Mouse (Mus musculus) limb, embryonic 13.5 days (tissue): ENCODE results near the gene Olfr666. TPM values are rescaled to one million over a fixed set of nuclear protein-coding genes. Genes with fewer than 3 reads are reported as not detected.

Source experiments
- polyA plus RNA-seq: library from polyadenylated mRNA; unstranded; fragments of >200 nt; fragmentation: Nextera tagmentation; extraction: Ambion mirVana; gene quantifications from 2 replicates; pipeline ENCODE4 v1.2.1, GENCODE M21; 2015

Olfr666 gene
- polyA plus RNA-seq, 1 experiment from 2014 or later = not detected

Other genes starting within 250 kb of the Olfr666 start
- not detected in 2 replicates for gene Olfr658, start 248.6 kb downstream of the Olfr666 start, polyA plus RNA-seq
- gene Olfr659, start 229.2 kb downstream of the Olfr666 start, polyA plus RNA-seq = not detected in 2 replicates
- not detected in 2 replicates for gene Olfr661, start 209.5 kb downstream of the Olfr666 start, polyA plus RNA-seq
- not detected in 2 replicates for gene Usp17le, start 118.5 kb downstream of the Olfr666 start, polyA plus RNA-seq
- not detected in 2 replicates for gene Usp17lb, start 53.3 kb downstream of the Olfr666 start, polyA plus RNA-seq
- not detected in 2 replicates for gene Usp17la, start 38.9 kb downstream of the Olfr666 start, polyA plus RNA-seq
- not detected in 2 replicates for gene Olfr665, start 17.9 kb downstream of the Olfr666 start, polyA plus RNA-seq
- not detected in 2 replicates for gene Olfr667, start 25.5 kb upstream of the Olfr666 start, polyA plus RNA-seq
- gene Olfr668, start 32.1 kb upstream of the Olfr666 start, polyA plus RNA-seq = not detected in 2 replicates
- not detected in 2 replicates for gene Olfr669, start 38.3 kb upstream of the Olfr666 start, polyA plus RNA-seq
- gene Olfr670, start 66.7 kb upstream of the Olfr666 start, polyA plus RNA-seq = not detected in 2 replicates
- gene Olfr671, start 83.2 kb upstream of the Olfr666 start, polyA plus RNA-seq = not detected in 2 replicates
- not detected in 2 replicates for gene Olfr672, start 106.1 kb upstream of the Olfr666 start, polyA plus RNA-seq
- not detected in 2 replicates for gene Olfr675, start 132.5 kb upstream of the Olfr666 start, polyA plus RNA-seq
- not detected in 2 replicates for gene Olfr676, start 136.7 kb upstream of the Olfr666 start, polyA plus RNA-seq
- gene Olfr677, start 155.4 kb upstream of the Olfr666 start, polyA plus RNA-seq = not detected in 2 replicates
- not detected in 2 replicates for gene Olfr678, start 168.5 kb upstream of the Olfr666 start, polyA plus RNA-seq
- not detected in 2 replicates for gene Olfr679, start 185.3 kb upstream of the Olfr666 start, polyA plus RNA-seq
- gene Olfr680-ps1, start 196.9 kb upstream of the Olfr666 start, polyA plus RNA-seq = not detected in 2 replicates
- gene Olfr681, start 220.9 kb upstream of the Olfr666 start, polyA plus RNA-seq = not detected in 2 replicates